Mouse (Mus musculus): Measurements from ENCODE around the gene Faf2. TPM values are rescaled to one million over a fixed set of nuclear protein-coding genes. Genes with fewer than 3 reads are reported as not detected.

Gene Faf2
- polyA plus RNA-seq, 1 experiment from 2014 or later = 79.7 TPM

DNA sequence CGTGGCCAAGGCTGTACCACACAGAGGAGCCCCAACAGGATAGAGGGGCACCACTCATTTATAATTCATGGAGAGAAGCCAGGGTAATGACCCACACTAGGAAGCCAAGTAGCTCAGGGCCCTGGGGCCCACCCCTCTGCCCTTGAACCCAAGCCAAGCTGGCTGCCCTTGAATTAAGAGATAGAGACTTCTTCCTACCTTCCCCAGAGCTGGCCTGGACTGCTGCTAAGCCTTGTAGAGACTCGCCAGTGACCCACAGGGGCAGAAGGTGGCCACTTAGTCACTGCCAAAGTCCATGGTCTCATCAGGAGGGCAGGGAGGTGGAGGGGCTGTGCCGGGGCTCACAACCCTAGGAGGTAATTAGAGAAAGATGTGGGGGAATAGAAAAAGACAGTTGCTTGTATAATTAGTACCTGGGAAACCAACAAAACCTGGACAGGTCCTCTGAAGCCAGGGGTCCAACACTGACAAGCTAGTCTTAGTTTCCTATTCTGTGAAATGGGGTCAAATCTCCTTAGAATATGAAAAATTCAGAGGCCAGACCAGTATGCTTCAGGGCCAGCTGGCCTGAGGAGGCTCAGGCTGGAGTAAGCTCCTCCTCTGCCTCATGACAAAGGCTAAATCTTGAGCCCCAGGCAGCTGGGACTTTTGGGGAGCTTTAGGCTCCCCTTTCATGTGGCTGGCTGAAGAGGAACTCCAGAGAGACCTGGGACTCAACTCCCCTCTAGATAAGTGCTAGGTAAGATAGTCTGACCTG, 62.7 kb downstream of the Faf2 start:
- H3K27me3 ChIP-seq = no peaks in the 10 kb centered on the region
- peak overlapping the region; percentile 95 for H3K4me2 ChIP-seq (replicated peaks)
- peak overlapping the region; percentile 95 for H3K4me3 ChIP-seq (replicated peaks)
- H3K9me3 ChIP-seq = no peaks in the 10 kb centered on the region
- 72% methylated on average over 3 of the region's 3 CpGs for WGBS
- peaks cover 48% of the 10 kb centered on the region for H3K36me3 ChIP-seq
- peak overlapping the region; percentile 99; the same call in 1 of the 2 replicates for H3K9ac ChIP-seq (replicated peaks)
- H3K4me1 ChIP-seq (replicated peaks) = peaks cover 39% of the 10 kb centered on the region
- no peak for ATAC-seq
- H3K27ac ChIP-seq = no peak overlapping the region

GRCm38 (mm10) chr13:54685174-54685573, 63.6 kb downstream of the Faf2 start:
- Histone ChIP-seq H3K4me2 (replicated peaks) (peak overlapping the region; percentile 95), H3K4me1 (replicated peaks) (peaks cover 44% of the 10 kb centered on the region), H3K36me3 (peaks cover 41% of the 10 kb centered on the region), H3K9ac (replicated peaks) (peak overlapping the region; percentile 99), H3K27ac (peak overlapping the region; percentile 19; the same call in 1 of the 2 replicates), H3K27me3 (no peaks in the 10 kb centered on the region), H3K9me3 (no peaks in the 10 kb centered on the region), H3K4me3 (replicated peaks) (peak overlapping the region; percentile 95)
- WGBS = 47% methylated on average over 2 of the region's 2 CpGs
- no peak for ATAC-seq

DNA sequence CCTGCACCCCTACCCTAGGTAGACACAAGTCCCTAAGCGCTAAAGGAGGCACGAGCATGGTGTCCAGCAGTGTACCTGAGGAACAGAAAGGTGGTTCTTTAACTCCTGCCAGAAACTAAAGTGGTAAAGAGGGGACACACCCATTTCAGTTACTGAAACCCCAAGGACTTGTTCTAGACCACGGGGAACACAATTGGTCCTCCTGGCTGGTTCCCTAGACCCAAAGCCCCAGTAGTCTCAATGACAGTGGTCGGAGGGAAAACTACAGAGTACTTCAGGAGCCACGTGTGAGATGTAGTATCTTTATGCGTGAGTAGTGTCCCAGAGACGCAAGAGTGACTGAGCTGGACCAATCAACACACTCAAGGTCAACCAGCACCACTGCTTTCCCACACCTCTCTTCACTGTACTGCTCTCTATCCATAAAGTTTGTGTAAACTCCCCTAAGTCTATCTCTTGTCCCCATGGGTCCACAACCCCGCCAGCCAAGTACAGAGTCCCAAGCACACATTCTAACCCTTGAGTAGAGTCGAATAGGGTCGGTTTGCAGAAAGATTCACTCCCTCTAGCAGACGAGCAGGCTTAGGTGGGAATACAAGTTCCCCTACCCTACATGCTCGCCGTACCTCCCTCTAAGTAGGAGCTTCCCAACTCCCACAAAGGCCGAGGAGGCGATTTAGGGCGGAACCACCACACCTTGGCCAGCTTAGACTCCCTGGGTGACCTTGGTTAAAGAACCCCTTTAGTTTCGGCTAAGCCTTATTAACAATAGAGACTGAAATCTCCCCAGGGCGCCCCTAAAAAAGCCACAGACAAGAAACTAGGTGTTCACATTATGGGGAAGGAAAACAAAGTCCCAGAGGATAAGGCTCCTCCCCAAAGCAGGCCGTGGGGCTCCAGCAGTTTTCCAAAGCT, 64.8 kb downstream of the Faf2 start:
- H3K4me1 ChIP-seq (replicated peaks) = peaks cover 56% of the 10 kb centered on the region
- peak overlapping the region; percentile 98 for H3K27ac ChIP-seq
- no peaks in the 10 kb centered on the region for H3K9me3 ChIP-seq
- peak overlapping the region; percentile 95 for H3K4me2 ChIP-seq (replicated peaks)
- ATAC-seq = no peak
- peak overlapping the region; percentile 95 for H3K4me3 ChIP-seq (replicated peaks)
- peaks cover 29% of the 10 kb centered on the region for H3K36me3 ChIP-seq
- 6% methylated on average over 19 of the region's 19 CpGs for WGBS
- H3K27me3 ChIP-seq = no peaks in the 10 kb centered on the region
- H3K9ac ChIP-seq (replicated peaks) = peak overlapping the region; percentile 99

GRCm38 (mm10) chr13:54687096-54687495, 65.5 kb downstream of the Faf2 start:
- Histone ChIP-seq H3K4me2 (replicated peaks) (peak overlapping the region; percentile 95), H3K9ac (replicated peaks) (peak overlapping the region; percentile 99), H3K9me3 (no peaks in the 10 kb centered on the region), H3K27me3 (no peaks in the 10 kb centered on the region), H3K36me3 (peaks cover 22% of the 10 kb centered on the region), H3K27ac (peak overlapping the region; percentile 98), H3K4me3 (replicated peaks) (peak overlapping the region; percentile 95), H3K4me1 (replicated peaks) (peaks cover 63% of the 10 kb centered on the region)
- WGBS = 0% methylated on average over 35 of the region's 35 CpGs
- peak; percentile 72 for ATAC-seq

- ATAC-seq = peak; percentile 91
- H3K9me3 ChIP-seq = no peaks in the 10 kb centered on the region
- peaks cover 70% of the 10 kb centered on the region for H3K4me1 ChIP-seq (replicated peaks)
- H3K4me3 ChIP-seq (replicated peaks) = peak overlapping the region; percentile 95
- 0% methylated on average over 79 of the region's 82 CpGs for WGBS
- H3K27me3 ChIP-seq = no peaks in the 10 kb centered on the region
- peak overlapping the region; percentile 95 for H3K4me2 ChIP-seq (replicated peaks)
- H3K9ac ChIP-seq (replicated peaks) = peak overlapping the region; percentile 99
- H3K27ac ChIP-seq = peak overlapping the region; percentile 98
- H3K36me3 ChIP-seq = peaks cover 15% of the 10 kb centered on the region
Measured at GRCm38 (mm10) chr13:54687575-54688424, 66.2 kb downstream of the Faf2 start.

GRCm38 (mm10) chr13:54690151-54690740, 68.7 kb downstream of the Faf2 start:
- Histone ChIP-seq H3K4me3 (replicated peaks) (no peak overlapping the region), H3K27ac (no peak overlapping the region), H3K27me3 (no peaks in the 10 kb centered on the region), H3K4me2 (replicated peaks) (no peak overlapping the region), H3K9me3 (no peaks in the 10 kb centered on the region), H3K9ac (replicated peaks) (no peak overlapping the region), H3K4me1 (replicated peaks) (peaks cover 63% of the 10 kb centered on the region), H3K36me3 (no peaks in the 10 kb centered on the region)
- WGBS = 93% methylated on average over 8 of the region's 8 CpGs
- ATAC-seq = no peak

DNA sequence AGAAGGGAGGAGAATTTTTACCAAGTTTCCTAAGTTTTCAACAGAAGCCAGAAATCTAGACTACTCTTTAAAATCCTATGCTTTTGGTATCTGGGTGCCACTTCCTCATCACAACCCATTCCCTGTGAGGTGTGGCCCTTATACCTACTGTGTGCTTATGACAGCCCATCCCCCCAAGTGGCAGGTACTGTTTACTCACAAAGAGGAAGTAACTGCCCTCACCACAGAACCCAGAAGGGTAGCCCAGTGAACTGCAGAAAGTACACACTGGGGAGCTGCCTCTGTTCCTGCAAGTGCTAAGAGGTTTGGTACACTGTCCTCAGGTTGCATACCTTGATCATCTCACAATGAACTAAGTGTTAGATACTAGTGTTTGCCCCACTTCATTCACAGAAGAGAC, 70.2 kb downstream of the Faf2 start:
- no peak for ATAC-seq
- Histone ChIP-seq H3K4me1 (replicated peaks) (peaks cover 50% of the 10 kb centered on the region), H3K4me2 (replicated peaks) (peak overlapping the region; percentile 74), H3K4me3 (replicated peaks) (peak overlapping the region; percentile 99), H3K9me3 (no peaks in the 10 kb centered on the region), H3K27me3 (no peaks in the 10 kb centered on the region), H3K9ac (replicated peaks) (peak overlapping the region; percentile 99), H3K36me3 (no peaks in the 10 kb centered on the region), H3K27ac (no peak overlapping the region)

DNA sequence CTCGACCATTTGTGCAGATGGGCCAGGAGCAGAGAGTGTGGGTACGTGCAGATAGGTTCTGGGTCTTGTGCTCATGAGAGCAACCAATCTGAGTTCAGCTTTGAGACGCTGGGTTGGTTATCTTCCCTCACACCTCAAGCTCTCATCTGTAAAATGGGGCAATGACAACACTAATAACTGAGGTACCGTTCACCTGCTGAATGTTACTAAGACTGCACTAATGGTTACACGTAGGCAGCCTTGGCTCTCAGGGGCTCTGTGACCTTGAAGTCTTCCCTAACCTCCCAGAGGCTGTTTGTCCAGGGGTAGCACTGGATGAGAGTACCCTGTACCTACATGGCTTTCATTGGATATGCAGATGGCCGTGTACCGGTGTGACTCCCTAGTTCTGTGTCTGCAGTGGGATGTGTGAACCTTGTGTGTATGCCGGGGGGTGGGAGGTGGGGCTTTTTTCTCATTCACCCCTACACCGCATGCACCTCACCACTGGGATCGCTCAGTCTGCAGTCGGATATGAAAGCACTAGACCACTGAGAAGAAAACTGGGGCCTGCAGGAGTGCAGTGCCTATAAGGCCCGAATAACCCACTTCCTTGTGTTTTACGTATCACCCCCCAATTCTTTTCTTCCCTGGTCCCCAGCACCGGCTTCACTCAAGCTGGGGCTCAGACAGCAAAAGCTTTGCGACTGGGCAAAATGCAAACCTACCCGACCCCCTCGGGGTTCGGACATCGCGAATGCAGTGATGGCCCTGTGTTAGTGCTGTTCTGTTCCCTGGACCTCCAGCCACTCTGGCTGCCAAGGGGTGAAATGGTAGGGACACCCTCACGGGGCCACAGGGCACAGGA, 71.3 kb downstream of the Faf2 start:
- Histone ChIP-seq H3K4me2 (replicated peaks) (peak overlapping the region; percentile 74), H3K4me1 (replicated peaks) (peaks cover 50% of the 10 kb centered on the region), H3K36me3 (no peaks in the 10 kb centered on the region), H3K9ac (replicated peaks) (peak overlapping the region; percentile 99), H3K4me3 (replicated peaks) (peak overlapping the region; percentile 99), H3K9me3 (no peaks in the 10 kb centered on the region), H3K27ac (peak overlapping the region; percentile 93), H3K27me3 (no peaks in the 10 kb centered on the region)
- ATAC-seq = no peak; the same call in 1 of the 2 replicates
- 15% methylated on average over 21 of the region's 21 CpGs for WGBS

DNA sequence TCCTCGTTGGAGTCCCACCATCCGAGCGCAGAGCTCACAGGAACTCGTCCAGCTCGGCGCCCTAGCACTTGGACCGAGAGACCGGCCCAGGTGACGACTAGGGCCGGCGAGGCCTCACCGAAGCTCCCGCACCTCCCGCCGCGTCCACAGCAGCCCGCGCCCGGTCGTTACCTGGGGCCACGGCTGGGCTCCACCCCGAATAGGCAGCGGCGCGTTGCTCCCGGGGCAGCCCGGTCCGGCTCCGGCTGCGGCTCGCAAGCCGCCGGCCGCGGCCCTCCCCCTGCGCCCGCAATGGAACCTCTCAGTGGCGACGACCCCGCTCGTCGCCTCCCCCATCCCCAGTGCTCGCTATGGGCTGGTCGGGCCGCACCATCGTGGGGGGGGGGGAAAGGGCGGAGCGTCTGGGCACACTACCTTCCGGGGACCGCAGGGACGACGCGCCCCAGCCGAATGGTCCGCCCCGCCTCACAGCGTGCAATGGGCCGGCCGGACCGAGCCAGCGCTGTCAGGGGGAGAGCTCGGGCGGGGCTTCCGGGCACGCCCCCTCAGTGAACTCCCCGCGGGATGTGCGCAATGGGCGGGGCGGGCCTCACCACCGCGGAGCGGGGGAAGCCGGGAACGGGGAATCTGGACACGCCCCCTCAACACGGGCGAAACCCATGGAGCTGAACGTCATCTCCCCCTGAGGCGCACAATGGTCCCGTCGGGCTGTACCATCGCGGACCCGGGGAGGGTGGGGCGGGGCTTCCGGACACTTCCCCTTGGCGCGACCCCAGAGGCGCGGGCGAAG, 72.2 kb downstream of the Faf2 start, which contains the start of gene Rnf44:
Rnf44 (minus strand) TSS at position 350 of the 790 bp plus-strand sequence.
- no peaks in the 10 kb centered on the region for H3K9me3 ChIP-seq
- ATAC-seq = peak; percentile 98
- peak within 1 kb of the TSS; percentile 93 for H3K27ac ChIP-seq
- no peaks in the 10 kb centered on the region for H3K27me3 ChIP-seq
- H3K4me3 ChIP-seq (replicated peaks) = peak within 1 kb of the TSS; percentile 99
- H3K9ac ChIP-seq (replicated peaks) = peak within 1 kb of the TSS; percentile 99
- under 1% methylated on average over 83 of the region's 92 CpGs for WGBS
- H3K36me3 ChIP-seq = no peaks in the 10 kb centered on the region
- H3K4me2 ChIP-seq (replicated peaks) = peak within 1 kb of the TSS; percentile 74
- H3K4me1 ChIP-seq (replicated peaks) = peaks cover 44% of the 10 kb centered on the region

Data from midbrain, embryonic 13.5 days (tissue).